Mouse (Mus musculus) small intestine, adult 2 months (tissue): ENCODE results near the gene Abcc4.

Source experiments
- CTCF ChIP-seq: fragments of 200-500 bp; IDR thresholded peaks from 2 replicates; pipeline ENCODE4 v1.5.1; 2012; ENCODE audit warnings: low read depth, mild to moderate bottlenecking, control low read depth, inconsistent platforms, low read length, moderate library complexity, mixed read lengths; ENCODE audit not compliant: insufficient replicate concordance, insufficient read length; ENCODE audit errors: extremely low read depth
- POLR2A ChIP-seq: fragments of 200-500 bp; IDR thresholded peaks from 2 replicates; pipeline ENCODE4 v1.6.1; 2012; ENCODE audit warnings: low read depth, mild to moderate bottlenecking, control low read depth, inconsistent platforms, low read length, moderate library complexity

GRCm38 (mm10) chr14:118434842-118435241 lies 271.2 kb downstream of the Abcc4 start:
- TF ChIP-seq POLR2A (no peak), CTCF (no peak)
